Mouse (Mus musculus) liver, embryonic 16.5 days (tissue): Measurements from ENCODE around the gene Ptpn23. TPM values are rescaled to one million over a fixed set of nuclear protein-coding genes. Genes with fewer than 3 reads are reported as not detected.
A peak's percentile ranks its signal among the peaks of the same experiment; 100 is the strongest.
"Not testable (repeated sequence)": the region's sequence is repeated elsewhere in the genome, so short reads cannot be mapped to it uniquely, and the experiment has no call there.

Source experiments
- ATAC-seq: fragments of 200-750 bp; cut with Nextera tagmentation; 2 replicates; pipeline ENCODE4 v1.8.0; 2017; ENCODE audit warnings: low read depth, mild to moderate bottlenecking, moderate number of reproducible peaks, moderate library complexity
- H3K27ac ChIP-seq: fragments of 300-500 bp; sonication (generic); 2 replicates; pipeline ENCODE4 v1.5.1; 2014; ENCODE audit warnings: mild to moderate bottlenecking, low read length
- H3K27me3 ChIP-seq: fragments of 300-500 bp; sonication (generic); 2 replicates; pipeline ENCODE4 v1.6.1; 2014; ENCODE audit warnings: low read depth, low read length, mixed read lengths; ENCODE audit not compliant: control insufficient read depth, insufficient read depth
- H3K36me3 ChIP-seq: fragments of 300-500 bp; sonication (generic); 2 replicates; pipeline ENCODE4 v1.6.1; 2014; ENCODE audit warnings: mild to moderate bottlenecking; ENCODE audit not compliant: control insufficient read depth, insufficient read depth
- H3K4me1 ChIP-seq: fragments of 300-500 bp; sonication (generic); 2 replicates; pipeline ENCODE4 v1.6.1; 2014; ENCODE audit warnings: low read depth, low read length, mixed read lengths; ENCODE audit not compliant: control insufficient read depth
- H3K4me2 ChIP-seq: fragments of 300-500 bp; sonication (generic); 2 replicates; pipeline ENCODE4 v1.6.1; 2014; ENCODE audit warnings: low read depth, low read length, mixed read lengths
- H3K4me3 ChIP-seq: fragments of 300-500 bp; sonication (generic); 2 replicates; pipeline ENCODE4 v1.5.1; 2014; ENCODE audit warnings: low read depth, mild to moderate bottlenecking, low read length
- H3K9ac ChIP-seq: fragments of 300-500 bp; sonication (generic); 2 replicates; pipeline ENCODE4 v1.6.1; 2014; ENCODE audit warnings: low read depth, low read length
- H3K9me3 ChIP-seq: fragments of 300-500 bp; sonication (generic); replicated peaks from 2 replicates; pipeline ENCODE4 v1.6.1; 2016; ENCODE audit warnings: low read length; ENCODE audit not compliant: control insufficient read depth
- WGBS: fragments of 180-500 bp; shearing (Covaris S2); extraction: QIAGEN DNeasy Blood & Tissue Kit; methylation state at CpG from one replicate; pipeline ENCODE4 v1.1.7; 2014; ENCODE audit not compliant: insufficient replicate concordance; 5-methylcytosine and 5-hydroxymethylcytosine counted together
- polyA plus RNA-seq: library from polyadenylated mRNA; unstranded; fragments of >200 nt; fragmentation: Nextera tagmentation; extraction: Ambion mirVana; gene quantifications from 2 replicates; pipeline ENCODE4 v1.2.1, GENCODE M21; 2015

Gene Ptpn23
- polyA plus RNA-seq, 1 experiment from 2014 or later: 4.2 TPM

DNA sequence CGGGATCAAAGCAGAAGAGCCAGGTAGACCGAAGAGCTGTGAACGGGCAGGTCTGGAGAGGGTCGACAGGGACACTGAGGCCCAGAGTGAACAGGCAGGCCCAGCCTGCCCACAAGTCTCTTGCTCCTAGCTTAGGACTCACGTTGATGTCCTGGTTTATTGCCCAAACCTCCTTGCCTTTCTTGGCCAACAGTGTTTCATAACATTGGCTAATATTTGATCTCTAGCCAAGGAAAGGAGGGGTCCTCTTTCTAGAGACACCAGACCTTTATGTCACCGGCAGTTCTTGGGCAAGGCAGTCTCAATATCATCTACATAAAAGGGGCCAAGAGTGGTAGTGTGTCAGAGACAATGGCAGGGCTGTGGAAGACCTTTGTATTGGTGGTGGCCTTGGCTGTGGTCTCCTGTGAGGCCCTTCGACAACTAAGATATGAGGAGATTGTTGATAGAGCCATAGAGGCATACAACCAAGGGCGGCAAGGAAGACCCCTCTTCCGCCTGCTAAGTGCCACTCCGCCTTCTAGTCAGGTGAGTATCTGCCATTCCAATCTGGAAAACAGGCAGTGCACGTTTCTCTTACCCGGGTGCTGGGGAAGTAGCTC is 11.6 kb upstream of the Ptpn23 start, which contains the start of gene Ngp:
TSS of gene Ngp (plus strand) at position 237 of the 602 bp plus-strand sequence.
- H3K4me1 ChIP-seq: no peaks in the 10 kb centered on the region
- no peak within 1 kb of the TSS for H3K27ac ChIP-seq
- 70% methylated on average over 12 of the region's 12 CpGs for WGBS
- peak within 1 kb of the TSS; percentile 11; the same call in 1 of the 2 replicates for H3K4me3 ChIP-seq
- no peak within 1 kb of the TSS for H3K9ac ChIP-seq
- H3K27me3 ChIP-seq: no peaks in the 10 kb centered on the region
- H3K36me3 ChIP-seq: no peaks in the 10 kb centered on the region
- no peak for ATAC-seq
- H3K4me2 ChIP-seq: no peak within 1 kb of the TSS
- H3K9me3 ChIP-seq: no peaks in the 10 kb centered on the region

DNA sequence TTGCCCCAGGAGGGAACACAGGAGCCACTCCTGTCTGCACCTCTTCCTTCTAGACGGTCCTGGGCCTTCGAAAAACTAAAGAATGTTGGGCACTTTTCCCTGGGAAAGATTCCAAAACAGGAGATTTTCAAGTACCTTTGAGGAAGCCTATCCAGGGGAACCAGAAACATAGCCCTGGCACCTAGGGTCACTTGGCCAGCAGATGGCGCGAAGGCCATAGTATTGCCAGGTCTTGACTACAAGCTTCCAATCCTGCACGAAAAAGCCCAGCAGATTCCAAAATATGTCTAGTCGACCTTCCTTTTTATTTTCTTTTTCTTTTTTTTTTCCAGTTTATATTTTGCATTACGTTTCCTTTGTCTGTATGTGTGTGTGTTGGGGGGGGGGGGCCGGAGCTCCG is 5.8 kb upstream of the Ptpn23 start:
- Histone ChIP-seq H3K27me3 (no peaks in the 10 kb centered on the region), H3K9me3 (no peaks in the 10 kb centered on the region), H3K36me3 (no peaks in the 10 kb centered on the region), H3K4me1 (peaks cover 4% of the 10 kb centered on the region), H3K4me3 (no peak overlapping the region), H3K9ac (no peak overlapping the region), H3K27ac (no peak overlapping the region), H3K4me2 (no peak overlapping the region)
- WGBS: 48% methylated on average over 9 of the region's 9 CpGs
- ATAC-seq: no peak

DNA sequence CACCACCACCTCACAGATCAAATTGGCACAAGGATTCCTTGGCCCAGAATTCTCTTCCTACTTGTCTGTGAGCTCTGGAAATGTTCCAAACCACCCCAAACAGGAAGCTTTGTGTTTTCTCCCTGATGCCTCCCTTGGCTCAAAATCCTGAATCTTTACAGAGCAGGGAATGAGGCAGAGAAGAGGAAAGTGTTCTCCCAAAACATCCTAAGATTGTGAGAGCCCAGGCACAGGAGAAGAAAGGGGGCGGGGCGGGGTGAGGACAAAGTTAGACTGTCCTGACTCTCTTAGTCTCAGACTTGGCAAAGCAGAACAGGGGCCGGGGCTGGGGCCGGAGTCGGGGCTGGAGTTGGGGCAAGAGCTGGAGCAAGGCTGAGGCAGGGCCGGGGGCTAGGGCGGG is 4.9 kb upstream of the Ptpn23 start:
- H3K4me2 ChIP-seq: no peak overlapping the region
- no peaks in the 10 kb centered on the region for H3K9me3 ChIP-seq
- H3K9ac ChIP-seq: no peak overlapping the region
- H3K4me3 ChIP-seq: no peak overlapping the region
- H3K36me3 ChIP-seq: no peaks in the 10 kb centered on the region
- peaks cover 7% of the 10 kb centered on the region for H3K4me1 ChIP-seq
- 71% methylated on average over 7 of the region's 7 CpGs for WGBS
- ATAC-seq: no peak
- no peaks in the 10 kb centered on the region for H3K27me3 ChIP-seq
- H3K27ac ChIP-seq: no peak overlapping the region

DNA sequence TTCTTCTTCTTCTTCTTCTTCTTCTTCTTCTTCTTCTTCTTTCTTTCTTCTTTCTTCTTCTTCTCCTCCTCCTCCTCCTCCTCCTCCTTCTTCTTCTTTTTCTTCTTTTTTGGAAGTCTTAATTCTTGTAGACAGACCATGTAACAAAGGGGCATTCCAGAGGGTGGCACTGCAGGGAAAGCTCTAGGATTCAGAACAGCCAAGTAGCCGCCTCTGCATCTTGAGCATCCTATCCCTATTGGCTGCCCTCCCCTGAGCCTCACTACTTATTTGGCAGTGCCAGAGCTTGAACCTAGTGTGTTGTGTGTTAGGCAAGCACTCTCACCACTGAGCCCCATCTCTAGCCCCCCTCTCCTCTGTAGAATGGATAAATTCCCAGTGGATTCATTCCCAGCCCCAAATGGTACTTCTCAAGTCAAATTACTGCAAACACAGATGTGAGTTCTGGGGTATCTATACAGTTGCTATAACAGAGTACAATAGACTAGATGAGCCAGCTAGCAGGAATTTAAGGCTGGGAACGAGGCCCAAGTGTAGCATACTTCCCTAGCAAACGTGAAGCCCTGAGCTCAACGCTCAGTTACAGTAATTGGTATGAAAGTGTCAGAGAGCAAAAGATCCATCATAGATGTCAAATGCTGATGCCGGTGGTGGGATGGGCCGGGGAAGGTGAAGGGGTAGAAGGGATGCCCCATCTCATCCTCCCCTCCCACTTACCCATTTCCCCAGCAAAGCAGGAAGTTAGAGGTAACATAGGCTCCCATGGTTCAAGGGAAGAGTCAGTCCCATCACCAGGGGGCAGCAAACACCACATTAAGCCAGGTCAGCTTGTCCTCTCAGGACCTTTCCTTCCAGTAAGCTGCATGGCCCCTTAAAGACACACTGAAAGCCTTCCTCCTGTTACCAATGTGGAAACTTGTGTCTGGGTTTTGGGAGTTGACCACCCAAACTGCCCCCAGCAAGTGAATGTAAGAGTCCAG is 3.2 kb upstream of the Ptpn23 start:
- no peaks in the 10 kb centered on the region for H3K36me3 ChIP-seq
- no peak overlapping the region for H3K27ac ChIP-seq
- no peak overlapping the region for H3K4me2 ChIP-seq
- H3K4me1 ChIP-seq: peaks cover 15% of the 10 kb centered on the region
- no peak overlapping the region for H3K4me3 ChIP-seq
- ATAC-seq: no peak
- 31% methylated on average over 6 of the region's 6 CpGs for WGBS
- H3K9ac ChIP-seq: no peak overlapping the region
- H3K9me3 ChIP-seq: no peaks in the 10 kb centered on the region
- H3K27me3 ChIP-seq: no peaks in the 10 kb centered on the region

DNA sequence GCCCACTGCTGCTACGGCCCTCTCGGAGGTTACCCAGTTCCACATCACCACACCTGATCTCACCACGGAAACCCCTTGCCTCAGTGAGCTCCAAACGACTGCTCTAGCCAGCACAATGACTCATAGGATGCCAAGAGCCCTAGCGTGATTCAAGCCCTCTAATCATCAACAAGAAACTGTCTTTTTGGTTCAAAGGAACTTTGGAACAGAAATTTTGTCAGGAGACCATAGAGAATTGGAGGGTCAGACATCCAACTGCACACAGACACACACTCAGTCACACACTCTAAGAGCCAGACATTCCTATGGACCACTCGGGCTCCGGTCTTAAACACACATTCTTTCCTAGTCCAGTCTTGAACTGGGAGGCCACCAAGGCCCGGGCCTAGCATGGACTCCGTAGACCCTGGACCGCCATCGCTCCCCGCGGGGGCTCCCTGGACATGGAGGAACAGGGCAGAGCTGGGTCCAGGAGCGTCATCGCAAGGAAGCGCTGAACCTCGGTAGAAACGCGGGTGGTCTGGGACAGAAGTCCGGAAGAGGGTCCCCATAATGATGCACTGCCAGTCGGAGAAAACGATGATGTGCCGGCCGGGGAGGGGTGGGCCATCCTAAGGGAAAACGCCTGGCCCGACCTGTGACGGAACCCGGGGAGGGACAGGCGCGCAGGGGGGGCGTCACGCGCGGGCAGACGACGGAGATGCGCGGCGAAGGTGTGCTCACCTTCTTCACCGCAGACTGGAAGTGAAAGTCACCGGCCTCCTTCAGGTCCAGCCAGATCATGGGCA is 508 bp downstream of the Ptpn23 start:
- Histone ChIP-seq H3K4me1 (peaks cover 15% of the 10 kb centered on the region), H3K9me3 (no peaks in the 10 kb centered on the region), H3K27ac (peak overlapping the region; percentile 21; the same call in 1 of the 2 replicates), H3K4me2 (peak overlapping the region; percentile 91), H3K9ac (peak overlapping the region; percentile 84), H3K4me3 (peak overlapping the region; percentile 90), H3K36me3 (no peaks in the 10 kb centered on the region), H3K27me3 (no peaks in the 10 kb centered on the region)
- ATAC-seq: peak; percentile 47
- 1% methylated on average over 33 of the region's 41 CpGs for WGBS

DNA sequence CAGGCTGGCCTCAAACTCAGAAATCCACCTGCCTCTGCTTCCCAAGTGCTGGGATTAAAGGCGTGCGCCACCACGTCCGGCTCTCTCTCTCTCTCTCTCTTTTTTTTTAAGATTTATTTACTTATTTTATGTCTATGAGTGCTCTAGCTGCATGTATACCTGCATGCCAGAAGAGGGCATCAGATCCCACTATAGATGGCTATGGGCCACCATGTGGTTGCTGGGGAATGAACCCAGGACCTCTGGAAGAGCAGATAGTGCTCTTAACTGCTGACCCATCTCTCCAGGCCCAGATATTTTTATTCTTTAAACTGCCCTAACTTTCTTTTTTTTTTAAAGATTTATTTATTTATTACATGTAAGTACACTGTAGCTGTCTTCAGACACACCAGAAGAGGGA is 4.8 kb downstream of the Ptpn23 start:
- not testable (repeated sequence) for H3K4me2 ChIP-seq, H3K27me3 ChIP-seq, H3K27ac ChIP-seq, H3K4me3 ChIP-seq, H3K9me3 ChIP-seq, ATAC-seq, H3K9ac ChIP-seq, H3K4me1 ChIP-seq, H3K36me3 ChIP-seq
- 69% methylated on average over 4 of the region's 4 CpGs for WGBS

DNA sequence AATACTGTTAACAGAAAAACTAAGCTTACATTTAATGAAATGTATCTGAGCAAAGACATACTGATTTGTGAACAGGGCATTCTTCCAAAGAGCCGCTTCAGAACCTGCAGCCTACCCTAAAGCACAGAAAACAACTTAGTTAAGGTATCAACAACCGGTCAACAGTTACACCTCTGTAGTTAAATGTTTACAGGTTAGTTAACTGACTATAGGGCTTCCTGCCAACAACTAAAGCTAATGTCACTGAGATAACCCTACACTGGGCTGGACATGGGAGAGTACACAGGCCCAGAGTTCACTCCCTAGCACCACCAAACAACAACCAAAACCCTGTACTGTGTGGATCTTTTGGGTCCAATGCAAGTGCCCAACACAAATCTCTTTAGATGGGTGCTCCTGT is 5.3 kb downstream of the Ptpn23 start:
- ATAC-seq: no peak
- Histone ChIP-seq H3K9me3 (no peaks in the 10 kb centered on the region), H3K9ac (no peak overlapping the region), H3K27ac (no peak overlapping the region), H3K36me3 (no peaks in the 10 kb centered on the region), H3K4me3 (no peak overlapping the region), H3K4me2 (no peak overlapping the region), H3K4me1 (peaks cover 9% of the 10 kb centered on the region), H3K27me3 (no peaks in the 10 kb centered on the region)
- 61% methylated on average over 2 of the region's 2 CpGs for WGBS

DNA sequence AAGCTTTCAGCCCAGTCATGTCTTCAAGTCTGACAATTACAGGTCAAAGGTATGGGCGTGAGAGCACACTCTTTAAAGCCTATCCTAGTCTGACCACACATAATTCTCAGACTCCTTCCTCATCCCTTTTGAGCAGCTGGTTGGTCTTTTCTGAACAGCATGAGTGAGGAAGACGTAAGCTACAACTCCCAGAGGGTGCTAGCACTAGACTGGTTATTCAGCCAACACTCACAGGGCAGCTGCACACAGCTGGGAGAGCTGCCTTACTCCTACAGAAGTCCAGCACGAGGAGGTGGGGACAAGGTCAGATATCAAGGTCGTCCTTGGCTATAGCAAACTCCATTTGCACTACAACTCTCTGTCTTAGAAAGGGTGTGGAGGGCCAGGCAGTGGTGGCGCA is 7.4 kb downstream of the Ptpn23 start:
- no peaks in the 10 kb centered on the region for H3K27me3 ChIP-seq
- H3K9me3 ChIP-seq: no peaks in the 10 kb centered on the region
- 66% methylated on average over 5 of the region's 5 CpGs for WGBS
- no peaks in the 10 kb centered on the region for H3K4me1 ChIP-seq
- no peak overlapping the region for H3K9ac ChIP-seq
- no peak overlapping the region for H3K4me3 ChIP-seq
- H3K4me2 ChIP-seq: no peak overlapping the region
- ATAC-seq: no peak
- no peaks in the 10 kb centered on the region for H3K36me3 ChIP-seq
- no peak overlapping the region for H3K27ac ChIP-seq
